ENCODE assay signal across 25 mouse cellular contexts in genomic region chr2:4626911-4627310, GRCm38 (mm10).
"Had no signal": no experiment of that assay in that cellular context is flagged by ENCODE, and none has a peak within 500 bp of the region (broad histone marks: within the 10 kb centered on the region; RNA-seq: fewer than 3 reads in every experiment).

No protein-coding gene starts in this region.

- DNase-seq: gastrocnemius, adult 2 months; gastrocnemius, postnatal 10 days; gastrocnemius, postnatal 25 days; heart, adult 2 months; heart, postnatal 4 days; kidney, adult 18-20 months; kidney, adult 8-10 months; kidney, postnatal 10 days; kidney, postnatal 25 days; kidney, postnatal 4 days had no signal

- H3K4me3 ChIP-seq: gastrocnemius, adult 2 months; heart, adult 2 months; heart, embryonic 13.5 days; heart, embryonic 15.5 days; hindbrain, embryonic 10.5 days; hindbrain, embryonic 12.5 days; intestine, embryonic 15.5 days; layer of hippocampus, adult 2 months; left cerebral cortex, adult 2 months; limb, embryonic 10.5 days; limb, embryonic 12.5 days had no signal

- H3K4me2 ChIP-seq: heart, embryonic 11.5 days; heart, embryonic 13.5 days; heart, embryonic 15.5 days; hindbrain, embryonic 12.5 days; hindbrain, embryonic 14.5 days; intestine, embryonic 15.5 days; limb, embryonic 12.5 days had no signal

- H3K9ac ChIP-seq: heart, embryonic 13.5 days; heart, embryonic 15.5 days; hindbrain, embryonic 12.5 days; hindbrain, embryonic 14.5 days; intestine, embryonic 15.5 days; limb, embryonic 12.5 days had no signal

- ATAC-seq: forebrain, embryonic 16.5 days; hindbrain, embryonic 16.5 days; inflammation-experienced regulatory T-cells, adult 6 months; intestine, embryonic 15.5 days; intestine, postnatal 0 days had no signal

- H3K27ac ChIP-seq: gastrocnemius, adult 2 months; heart, adult 2 months; heart, embryonic 13.5 days; heart, embryonic 15.5 days; hindbrain, embryonic 10.5 days; hindbrain, embryonic 12.5 days; hindbrain, embryonic 14.5 days; intestine, embryonic 15.5 days; layer of hippocampus, adult 2 months; left cerebral cortex, adult 2 months; limb, embryonic 10.5 days; limb, embryonic 12.5 days had no signal

- H3K9me3 ChIP-seq: heart, embryonic 13.5 days; heart, embryonic 15.5 days; hindbrain, embryonic 10.5 days; hindbrain, embryonic 12.5 days; intestine, embryonic 15.5 days; limb, embryonic 10.5 days; limb, embryonic 12.5 days had no signal

- H3K27me3 ChIP-seq: heart, embryonic 13.5 days; heart, embryonic 15.5 days; hindbrain, embryonic 12.5 days; intestine, embryonic 15.5 days; limb, embryonic 12.5 days had no signal

- H3K4me1 ChIP-seq: hindbrain, embryonic 10.5 days; hindbrain, embryonic 12.5 days; intestine, embryonic 15.5 days; limb, embryonic 10.5 days; limb, embryonic 12.5 days had no signal
